Mouse (Mus musculus) embryo, embryonic 10 days (tissue): ENCODE results near the gene Col23a1.

Experiments used
- DNase-seq: peaks from one replicate; pipeline ENCODE4 v3.0.0-alpha.2; 2015; ENCODE audit warnings: low spot score

The Col23a1 gene

DNA sequence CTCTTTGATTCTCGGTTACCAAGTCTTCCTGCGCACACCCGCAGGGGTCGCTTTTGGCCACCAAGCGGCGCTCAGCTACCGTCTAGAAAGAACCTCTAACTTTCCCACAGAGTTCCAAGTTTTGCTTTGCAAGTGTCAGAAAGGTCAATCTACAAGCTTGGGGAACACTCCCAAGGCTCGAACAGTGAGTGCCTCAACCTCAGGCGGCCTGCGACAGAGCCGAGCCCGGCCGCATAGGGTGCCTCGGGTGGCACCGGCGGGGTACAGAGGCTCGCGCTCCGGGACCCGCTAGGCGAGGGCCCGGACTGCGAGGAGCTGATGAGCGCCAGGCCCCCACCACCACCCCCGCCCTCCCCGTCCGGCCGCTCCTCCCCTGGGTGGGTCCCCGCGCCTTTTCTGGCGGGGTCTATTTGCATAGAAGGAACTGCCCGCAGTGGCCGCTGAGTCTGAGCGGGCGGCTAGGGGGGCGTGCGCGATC lies at the start of gene Col23a1:
TSS of gene Col23a1 (plus strand) at position 357 of the 478 bp plus-strand sequence.
- peak; percentile 86 for DNase-seq

DNA sequence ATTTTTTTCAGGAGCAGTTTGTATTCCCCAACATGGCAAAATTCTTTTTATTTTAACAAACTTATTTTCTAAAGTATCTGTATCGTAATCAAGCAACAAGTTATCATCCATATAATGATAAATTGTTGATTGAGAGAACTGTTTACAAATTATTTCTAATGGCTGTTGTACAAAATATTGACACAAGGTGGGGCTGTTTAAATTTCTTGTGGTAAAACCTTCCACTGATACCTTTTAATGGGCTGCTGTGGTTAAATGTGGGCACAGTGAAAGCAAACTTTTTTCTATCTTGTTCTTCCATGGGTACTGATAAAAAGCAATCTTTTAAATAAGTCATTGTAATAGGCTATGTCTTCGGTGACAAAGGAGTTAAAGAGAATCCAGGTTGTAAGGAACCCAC lies 46.8 kb upstream of the Col23a1 start:
- DNase-seq = no peak

DNA sequence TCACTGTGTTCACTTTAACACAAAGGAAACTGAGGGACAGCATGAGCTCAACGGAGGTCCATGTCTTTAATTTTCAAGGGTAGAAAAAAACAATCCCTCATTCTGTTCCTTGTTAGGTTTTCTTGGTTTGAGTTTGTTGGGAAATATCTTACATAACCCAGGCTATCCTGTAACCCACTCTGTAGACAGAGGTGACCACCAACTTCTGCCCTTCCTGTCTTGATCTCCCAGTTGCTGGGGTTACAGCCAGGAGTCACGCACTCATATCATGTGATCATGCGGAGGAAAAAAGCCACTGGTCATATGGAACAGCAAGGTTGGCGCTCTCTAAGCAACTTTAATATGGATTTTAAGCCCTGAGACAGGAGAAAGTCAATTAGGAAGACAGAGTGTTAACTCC lies 32.7 kb upstream of the Col23a1 start:
- DNase-seq = no peak

DNA sequence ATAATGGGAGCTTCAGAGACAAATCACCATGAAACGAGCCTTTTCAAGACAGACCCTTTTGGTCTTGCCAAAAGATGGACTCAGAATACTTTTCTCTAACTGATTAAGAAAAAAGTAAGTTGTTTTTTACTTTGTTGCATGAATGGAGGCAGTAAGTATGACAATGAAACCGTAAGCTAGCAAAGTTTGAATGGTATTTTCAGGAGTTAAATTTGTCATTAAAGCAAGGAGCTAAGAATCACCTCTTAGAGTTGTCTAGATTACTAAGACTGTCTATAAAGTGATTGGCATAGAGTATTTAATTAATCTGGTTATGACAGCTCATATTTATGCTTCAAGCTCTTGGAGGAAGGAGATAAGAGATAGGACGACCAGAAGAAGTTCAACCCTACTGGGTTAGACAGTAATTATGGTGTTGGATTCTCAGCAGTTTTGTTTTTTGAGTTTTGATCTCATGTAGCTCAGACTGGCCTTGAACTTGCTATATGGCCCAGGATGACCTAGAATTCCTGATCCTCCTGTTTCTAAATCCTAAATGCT lies 28.0 kb upstream of the Col23a1 start, which contains the start of gene Clk4:
TSS of gene Clk4 (plus strand) at position 51 of the 540 bp plus-strand sequence.
- no peak for DNase-seq

DNA sequence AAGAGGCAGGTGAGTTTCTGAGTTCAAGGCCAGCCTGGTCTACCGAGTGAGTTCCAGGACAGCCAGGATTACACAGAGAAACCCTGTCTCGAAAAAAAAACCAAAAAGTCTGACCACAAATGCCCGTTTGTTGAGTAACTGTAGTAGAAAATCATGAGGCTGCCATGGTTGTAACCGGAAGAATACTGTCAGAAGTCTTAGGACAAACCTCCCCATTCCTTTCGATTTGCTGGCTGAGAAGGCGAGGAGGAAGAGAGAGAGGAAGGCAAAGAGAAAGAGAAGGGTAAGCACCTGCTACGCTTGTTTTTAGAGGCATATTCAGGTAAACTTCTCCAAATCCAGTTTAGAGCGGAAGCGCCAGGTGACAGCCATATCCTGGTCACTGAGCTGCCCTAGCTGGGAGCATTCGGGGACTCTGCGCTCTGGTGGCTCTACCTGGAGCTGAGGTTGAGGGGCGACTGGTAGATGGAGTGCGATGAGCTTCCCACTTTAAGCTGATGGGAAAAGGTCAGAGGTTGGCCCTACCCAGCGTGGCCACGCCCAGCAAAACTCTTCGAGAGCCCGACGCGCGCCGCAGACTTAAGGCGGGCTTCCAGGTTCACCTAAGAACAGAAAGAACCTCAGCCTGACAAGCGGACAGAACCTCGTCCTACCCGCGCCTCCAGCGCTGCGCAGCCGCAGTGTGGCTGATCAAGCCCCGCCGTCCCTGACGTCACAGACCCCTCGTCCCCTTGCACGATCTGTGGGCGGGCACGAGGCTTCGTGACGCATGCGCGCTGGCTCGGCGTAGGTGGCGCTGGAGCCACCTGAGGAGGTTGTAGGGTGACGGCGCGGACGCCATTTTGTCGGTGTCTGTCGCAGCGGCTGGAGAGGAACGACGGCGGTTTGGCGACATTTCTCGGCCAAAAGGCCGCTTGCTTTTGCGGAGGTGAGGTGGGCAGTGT lies 27.1 kb upstream of the Col23a1 start, which contains the start of gene BC049762:
TSS of gene BC049762 (minus strand) at position 705 of the 944 bp plus-strand sequence.
- DNase-seq = peak; percentile 100

DNA sequence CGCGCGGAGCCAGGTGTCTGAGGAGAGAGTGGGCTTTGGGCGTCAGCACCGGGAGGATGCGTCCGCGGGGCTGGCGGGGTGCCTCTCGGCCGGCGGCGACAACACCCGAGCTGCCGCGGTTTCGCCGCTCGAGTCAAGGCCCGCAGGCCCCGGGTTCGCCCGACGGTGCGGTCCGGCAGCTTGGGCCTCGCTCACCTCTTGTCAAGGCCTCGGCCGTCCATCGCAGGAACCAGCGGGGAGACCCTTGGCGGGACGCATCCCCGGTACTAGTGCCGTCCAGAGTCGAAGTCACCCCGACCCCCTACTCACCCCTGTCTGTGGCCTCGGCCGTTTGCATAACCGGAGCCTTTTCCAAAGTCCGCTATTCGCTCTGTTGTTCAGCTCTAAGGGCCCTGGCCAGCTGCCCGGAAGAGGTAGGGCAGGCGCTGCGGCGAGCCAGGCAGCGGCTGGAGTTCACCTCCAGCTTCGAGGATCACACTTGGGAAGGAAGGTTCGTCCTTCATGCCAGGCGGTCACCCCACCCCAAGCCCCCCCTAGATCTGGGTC lies 26.4 kb upstream of the Col23a1 start:
- peak; percentile 22 for DNase-seq

DNA sequence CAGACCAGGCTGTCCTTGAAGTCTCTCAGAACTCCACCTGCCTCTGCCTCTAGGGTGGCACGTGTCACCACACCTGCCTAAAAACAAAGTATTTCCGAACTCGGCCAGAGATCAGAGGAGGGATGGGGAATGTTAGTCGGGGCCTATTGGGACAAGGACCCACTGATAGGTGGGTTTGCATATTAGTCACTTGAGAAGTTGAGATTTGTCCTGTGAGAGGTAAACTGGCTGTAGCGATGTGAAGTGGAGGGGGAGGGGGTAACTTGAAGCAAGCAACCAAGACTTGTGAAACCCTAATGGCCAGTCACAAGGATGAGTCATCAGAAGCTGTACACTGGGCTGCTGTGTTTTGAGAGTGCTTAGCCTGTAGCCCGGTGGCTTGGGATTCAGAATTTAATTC lies 25.4 kb upstream of the Col23a1 start:
- DNase-seq = peak; percentile 40

DNA sequence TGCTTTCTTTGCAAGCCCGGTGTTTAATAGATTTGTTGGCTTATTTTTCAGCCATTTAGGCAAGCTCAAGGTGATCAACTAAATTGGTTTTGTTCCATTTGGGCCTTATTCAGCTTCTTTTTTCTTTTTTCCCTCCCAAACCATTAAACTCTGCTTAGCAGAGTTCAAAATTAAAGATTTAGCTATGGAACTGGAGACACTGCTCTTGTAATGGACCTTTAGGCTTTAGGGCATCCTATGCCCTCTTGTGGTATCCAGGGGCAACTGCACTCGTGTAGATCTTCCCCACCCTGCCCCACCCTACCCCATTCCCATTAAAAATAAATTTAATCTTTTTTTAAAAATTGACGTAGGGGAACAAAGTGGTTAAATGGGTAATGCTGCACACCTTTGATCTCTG lies 24.4 kb upstream of the Col23a1 start:
- peak; percentile 46 for DNase-seq

DNA sequence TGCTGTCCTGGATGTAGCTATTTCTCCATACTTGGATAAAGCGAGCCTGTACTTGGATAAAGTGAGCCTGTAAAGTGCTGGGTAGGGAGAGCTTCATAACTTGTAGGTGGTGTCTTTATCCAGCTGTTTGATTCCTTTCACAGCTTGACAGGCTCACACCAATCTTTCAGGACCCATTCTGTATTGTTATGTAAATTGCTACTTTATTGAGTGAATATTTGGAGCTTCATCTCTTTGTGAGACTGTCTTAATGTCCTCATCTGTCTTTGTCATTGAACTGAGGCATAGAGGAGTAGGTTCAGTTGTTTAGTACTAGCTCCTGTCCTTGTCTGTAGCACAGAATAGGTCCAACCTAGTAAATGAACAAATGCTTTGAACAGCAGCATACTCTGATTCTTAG lies 15.3 kb upstream of the Col23a1 start:
- no peak for DNase-seq

DNA sequence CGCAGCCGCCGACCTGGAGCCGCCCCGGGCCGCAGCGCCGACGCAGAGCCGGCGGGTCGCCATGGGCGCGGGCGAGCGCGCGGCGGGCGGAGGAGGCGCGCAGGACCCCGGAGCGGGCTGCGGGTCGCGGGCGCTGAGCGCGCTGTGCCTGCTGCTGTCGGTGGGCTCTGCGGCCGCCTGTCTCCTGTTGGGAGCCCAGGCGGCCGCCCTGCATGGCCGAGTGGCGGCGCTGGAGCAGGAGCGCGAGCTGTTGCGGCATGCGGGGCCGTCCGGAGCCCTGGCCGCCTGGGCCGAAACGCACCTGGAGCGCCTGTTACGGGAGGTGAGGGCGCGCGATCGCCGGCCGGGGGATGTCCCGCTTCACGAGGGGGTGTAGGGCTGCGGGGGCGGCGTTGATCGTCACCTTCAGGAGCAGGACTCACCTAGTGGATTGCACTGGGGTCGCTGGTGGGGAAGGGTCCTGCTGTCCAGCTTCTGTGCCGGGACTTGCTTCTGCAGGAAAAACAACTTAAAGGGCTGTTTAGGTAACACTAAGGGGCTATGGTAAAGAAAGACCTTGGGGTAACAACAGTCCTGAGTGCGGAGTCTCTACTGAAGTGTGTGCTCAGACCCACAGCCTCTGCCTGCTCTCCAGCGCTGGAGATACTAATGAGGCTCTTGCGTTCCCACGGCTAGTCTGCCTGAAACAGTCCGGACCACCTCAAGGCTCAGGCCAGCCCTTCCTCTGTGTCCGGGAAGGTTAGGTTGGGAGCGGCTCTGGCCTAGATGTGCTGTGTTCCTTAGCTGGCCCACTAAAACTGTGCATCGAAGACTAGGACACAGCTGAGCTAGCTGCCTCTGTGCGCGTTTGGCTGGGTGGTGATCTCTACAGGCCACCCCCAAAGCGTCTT lies 591 bp downstream of the Col23a1 start:
- peak; percentile 81 for DNase-seq

DNA sequence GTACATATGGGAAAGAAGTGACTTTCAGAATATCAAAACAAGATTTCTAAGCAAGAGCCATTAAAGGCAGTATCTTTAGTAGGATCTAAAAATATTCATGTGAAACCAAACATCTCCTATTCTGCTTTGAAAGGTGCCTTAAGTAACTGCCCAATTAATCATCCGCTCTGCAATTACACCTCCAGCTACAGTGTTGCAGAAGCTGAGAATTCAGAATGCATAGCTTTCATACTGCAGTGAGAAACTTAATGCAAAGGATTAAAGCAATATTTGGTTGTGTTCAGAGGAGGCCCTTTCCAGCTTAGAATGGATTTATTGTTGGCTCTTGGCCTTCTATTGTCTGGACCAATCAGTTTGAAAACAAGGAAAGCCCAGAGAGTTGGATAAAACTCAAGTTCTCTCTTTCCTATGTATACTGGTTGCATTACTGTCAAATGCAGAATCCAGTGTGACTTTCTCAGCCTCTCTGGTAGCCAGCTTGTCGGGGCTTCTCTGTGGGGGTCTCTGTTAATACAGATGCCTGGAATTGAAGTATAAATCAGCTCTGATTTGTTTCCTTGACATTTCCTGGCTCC lies 4.3 kb downstream of the Col23a1 start:
- no peak for DNase-seq

DNA sequence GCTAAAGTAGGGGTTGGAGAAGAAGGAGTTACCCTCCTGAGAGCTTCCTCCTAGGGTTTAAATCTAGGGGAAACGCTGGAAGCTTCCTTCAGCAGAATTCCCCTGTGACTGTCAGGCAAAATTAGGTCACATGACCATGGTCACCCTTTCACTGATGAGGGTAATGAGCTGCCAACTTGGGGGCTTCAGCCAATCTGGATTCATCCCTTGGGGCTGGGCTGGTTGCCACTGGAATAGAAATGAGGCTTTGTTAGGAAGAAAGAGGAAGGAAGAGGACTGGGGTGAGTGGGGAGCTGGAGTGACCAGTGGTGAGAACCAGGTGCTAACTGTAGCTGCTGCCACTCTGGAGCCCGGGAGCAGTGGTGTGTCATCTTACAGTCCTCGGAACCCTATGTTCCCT lies 6.0 kb downstream of the Col23a1 start:
- no peak for DNase-seq

DNA sequence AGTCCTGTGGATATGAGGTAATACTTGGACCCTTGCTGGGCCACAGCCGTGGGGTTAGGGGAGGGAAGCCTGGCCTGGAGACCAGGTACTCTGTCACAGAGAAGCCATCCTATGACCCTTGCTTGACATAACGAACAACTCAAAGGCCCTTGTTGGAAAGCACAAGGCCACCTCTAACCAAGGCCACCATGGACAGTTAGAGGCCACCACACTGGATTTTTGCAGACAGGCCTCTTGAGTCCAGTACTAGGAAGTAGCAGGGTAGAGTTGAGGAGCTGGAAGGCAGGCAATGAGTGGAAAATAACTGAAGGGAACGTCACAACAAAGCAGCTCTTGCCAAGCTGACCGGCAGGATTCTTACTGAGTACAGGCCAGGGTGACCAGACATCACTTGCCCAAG lies 9.0 kb downstream of the Col23a1 start:
- no peak for DNase-seq

DNA sequence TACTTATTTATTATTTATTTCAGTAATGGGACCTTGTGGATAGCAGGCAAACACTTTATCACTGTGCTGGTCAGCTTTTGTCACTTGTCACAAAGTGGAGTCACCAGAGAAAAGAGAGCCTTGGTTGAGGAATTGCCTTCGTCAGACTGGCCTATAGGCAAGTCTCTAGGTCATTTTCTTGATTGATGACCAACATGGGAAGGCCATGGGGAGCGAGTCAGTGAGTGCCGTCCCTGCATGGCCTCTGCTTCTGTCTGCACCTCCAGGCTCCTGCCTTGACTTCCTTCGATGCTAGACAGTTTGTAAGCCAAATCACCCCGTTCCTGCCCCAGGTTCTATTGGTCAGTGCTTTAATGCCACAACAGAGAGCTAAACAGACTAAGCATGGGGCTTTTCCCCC lies 12.7 kb downstream of the Col23a1 start:
- DNase-seq = no peak

DNA sequence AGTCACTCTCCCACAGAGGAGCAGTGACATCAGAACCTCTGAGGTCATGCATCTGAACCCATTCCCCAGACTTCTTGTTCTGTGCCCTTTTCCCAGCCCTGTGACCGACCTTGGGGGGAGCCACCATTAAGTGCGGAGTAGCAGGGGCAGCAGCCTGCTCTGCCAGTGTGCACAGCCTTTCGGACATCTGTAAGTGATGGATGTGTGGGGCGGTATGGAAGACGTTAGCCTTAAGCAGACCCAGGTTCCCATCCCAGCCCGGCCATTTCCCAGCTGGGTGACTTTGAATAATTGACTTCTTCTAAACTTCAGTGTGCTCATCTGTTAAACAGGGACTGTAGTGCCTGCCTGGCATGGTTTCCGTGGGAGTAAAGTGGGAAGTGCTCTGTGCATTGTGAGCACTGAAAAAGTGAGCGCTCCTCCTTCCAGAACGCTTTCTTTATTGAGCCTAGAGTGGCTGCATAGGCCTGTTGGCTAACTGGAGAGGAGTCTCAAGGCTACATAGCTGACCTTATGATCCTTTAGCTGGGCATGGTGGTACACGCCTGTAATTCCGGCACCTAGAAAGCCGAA lies 14.3 kb downstream of the Col23a1 start:
- DNase-seq = peak; percentile 62

DNA sequence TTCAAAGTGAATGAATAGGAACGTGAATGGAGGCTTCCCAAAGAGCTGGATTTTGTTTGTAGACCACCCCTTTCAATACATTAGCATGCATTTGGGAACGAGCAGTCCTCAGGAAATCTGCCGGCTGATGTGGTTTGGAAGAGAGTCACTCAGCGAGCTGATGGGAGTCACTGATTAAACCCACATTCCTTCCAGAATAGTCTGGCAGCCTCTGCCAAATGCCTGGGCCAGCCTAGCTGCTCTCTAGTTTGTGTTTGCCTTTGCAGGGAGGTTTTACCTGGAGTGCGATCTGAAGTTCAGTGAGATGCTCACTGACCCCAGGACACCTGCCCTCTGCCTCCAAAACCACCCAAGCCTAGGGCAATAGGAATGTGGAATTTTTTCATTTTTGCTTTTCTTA lies 18.6 kb downstream of the Col23a1 start:
- DNase-seq = no peak

DNA sequence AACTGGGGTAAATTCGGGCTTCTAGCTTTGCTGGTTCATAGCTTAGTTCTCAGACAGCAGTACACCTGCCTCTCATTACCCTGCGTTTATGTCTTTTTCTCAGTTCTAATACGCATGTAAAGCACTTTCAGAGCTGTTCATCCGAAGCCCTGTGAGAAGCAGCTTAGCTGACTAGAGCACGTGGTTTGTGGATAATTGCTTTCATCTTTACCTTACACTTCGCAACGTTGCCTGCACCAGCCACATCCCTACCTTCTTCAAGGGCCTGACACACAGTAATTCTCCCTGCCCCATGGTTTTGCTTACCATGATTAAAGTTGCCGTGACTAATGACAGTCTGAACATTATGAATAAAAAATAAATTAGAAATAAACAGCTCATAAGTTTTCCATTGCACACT lies 22.1 kb downstream of the Col23a1 start:
- no peak for DNase-seq

DNA sequence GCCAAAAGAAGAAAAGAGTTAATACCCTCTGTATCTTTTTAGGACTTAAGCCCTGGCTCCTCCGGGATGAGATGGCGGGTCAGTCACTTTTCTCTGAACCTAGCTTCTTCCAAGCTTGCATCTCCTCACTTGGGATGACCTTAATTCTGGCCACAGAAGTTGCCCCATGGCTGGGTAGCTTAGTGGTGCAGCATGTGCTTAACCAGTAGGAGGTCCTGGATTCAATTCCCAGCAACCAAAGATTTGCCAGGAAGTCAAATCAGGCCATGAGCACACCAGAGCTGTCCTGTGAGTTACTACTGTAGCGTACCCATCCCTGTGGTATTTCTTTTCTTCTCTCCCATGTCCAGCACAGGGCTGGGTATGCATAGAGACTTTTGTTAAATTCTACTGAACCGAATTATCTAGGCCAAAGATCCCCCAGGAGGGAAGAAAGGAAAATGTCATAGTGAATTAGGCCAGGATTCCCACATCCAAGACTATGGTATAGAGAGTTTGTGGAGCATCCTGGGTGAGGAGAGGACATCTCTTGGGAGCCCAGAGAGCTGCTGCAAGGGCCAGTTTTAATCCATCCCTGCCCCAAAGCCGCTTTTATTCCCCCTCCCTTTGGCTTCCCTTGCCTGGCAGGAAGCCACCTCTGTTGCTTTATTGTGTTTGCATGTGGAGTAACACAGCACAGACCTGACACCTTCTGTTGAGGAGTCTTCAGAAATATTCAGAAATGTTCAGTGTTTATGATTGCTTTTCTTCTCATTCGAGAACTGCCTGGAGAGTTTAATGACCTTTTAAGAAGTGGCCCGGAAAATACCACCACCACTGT lies 26.5 kb downstream of the Col23a1 start:
- DNase-seq = no peak

DNA sequence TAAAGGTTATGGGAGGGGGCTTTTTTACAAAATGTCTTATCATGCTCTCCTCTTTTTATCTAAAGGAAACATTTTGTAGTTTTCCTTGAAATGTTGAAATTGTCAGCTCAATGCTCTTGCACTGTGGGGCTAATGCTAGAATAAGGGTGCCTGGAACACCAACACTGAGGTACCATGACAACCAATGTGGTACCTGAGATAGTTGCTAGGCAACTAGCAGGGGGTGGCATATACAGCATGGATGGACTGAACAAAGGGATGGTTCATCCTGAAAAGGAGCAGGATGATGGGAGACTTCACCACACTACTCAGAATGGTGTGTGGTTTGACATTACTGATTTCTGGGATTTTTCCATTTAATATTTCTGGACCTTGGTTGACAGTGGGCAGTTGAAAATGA lies 30.9 kb downstream of the Col23a1 start:
- no peak for DNase-seq

DNA sequence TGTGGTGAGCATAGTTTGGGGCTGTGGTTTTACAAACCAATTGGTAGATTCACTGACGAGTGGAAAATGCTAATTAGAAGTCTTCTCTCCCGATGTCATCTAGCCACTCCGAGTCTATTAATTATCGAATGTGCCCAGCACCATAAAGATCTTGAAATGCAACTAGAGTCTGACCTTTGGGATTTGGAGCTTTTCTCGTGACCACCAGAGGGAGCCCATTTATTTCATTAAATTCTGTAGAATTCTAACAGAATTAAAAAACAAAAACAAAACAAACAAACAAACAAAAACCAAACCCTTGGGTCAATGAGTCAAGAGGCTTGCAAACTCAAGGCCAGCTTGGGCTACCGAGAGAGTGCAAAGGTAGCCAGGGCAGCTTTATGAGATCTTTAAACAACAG lies 37.2 kb downstream of the Col23a1 start:
- no peak for DNase-seq
